Mouse (Mus musculus): Measurements from ENCODE around the gene Nin.

Gene Nin

DNA sequence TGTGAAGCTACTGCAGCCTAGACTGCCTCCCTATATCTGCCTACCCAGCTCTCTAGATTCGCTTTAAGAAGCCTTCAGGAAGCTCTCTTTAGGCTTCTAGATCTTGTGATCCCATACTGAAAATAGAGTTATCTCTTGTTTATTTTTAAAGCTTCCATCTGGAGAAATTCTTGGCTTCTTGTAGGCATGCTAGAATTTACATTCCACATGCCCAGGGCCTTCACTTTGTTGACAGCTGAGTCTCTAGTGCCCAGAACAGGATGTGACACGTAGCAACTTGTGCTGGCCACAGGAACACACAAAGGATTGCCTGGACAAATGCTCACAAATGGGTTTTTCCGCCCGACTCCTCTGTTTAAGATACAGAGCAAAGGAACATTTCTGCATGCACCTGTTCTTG is 97.6 kb downstream of the Nin start:
- no peak for DNase-seq (ENCODE audit: low spot score)

DNA sequence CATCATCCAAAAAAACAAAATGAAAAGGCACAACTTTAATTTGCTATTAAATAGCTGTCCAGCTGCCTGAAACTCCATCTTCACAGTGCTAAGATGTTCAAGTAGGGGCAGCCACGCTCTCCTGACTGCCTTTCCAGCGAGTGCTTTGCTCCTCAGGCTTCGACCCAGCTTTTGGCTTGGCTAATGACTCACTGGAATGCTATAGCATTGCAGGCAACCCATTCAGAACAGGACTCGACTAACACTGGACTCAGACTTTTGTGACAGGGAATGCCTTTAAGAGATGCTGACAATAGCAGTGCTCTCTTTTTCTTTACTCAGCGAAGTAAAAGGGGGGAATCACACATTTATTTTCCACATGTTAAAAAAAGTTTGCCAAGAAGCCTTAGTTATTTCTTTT is 101.8 kb downstream of the Nin start:
- no peak for DNase-seq (ENCODE audit: low spot score)

DNA sequence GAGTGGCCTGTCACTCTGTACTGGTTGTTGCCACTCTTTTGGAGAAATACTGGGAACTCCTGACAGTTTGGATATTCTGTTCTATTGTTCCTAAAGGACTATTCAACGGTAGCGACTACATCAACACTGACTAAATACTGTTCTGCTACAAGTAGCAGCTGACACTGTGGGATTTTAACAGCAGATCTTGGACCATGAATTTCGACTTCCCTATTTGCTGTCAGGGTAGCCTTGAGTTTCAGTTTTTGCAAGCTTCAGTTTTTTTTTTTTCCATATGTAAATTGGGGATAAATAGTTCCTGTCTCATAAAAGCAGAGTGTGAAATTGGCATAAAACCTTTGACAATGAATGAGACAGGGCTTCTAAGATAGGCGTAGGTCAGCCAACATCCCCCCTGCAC is 103.2 kb downstream of the Nin start:
- DNase-seq (ENCODE audit: low spot score): no peak

DNA sequence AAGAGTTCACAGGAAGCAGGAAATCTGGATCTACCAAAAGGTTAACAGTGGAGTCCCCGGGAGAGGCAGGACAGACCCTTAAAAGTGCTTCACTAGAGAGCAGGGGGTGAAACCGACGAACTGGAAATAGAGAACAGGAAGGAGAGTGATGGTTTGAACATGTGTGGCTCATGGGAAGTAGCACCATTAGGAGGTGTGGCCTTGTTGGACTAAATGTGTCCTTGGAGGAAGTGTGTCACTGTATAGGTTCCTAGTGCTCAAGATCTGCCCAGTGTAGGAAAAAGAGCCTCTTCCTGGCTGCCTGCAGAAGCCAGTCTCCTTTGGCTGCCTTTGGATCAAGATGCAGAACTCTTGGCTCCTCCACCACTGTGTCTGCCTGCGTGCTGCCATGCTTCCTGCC is 108.4 kb downstream of the Nin start:
- no peak for DNase-seq (ENCODE audit: low spot score)

DNA sequence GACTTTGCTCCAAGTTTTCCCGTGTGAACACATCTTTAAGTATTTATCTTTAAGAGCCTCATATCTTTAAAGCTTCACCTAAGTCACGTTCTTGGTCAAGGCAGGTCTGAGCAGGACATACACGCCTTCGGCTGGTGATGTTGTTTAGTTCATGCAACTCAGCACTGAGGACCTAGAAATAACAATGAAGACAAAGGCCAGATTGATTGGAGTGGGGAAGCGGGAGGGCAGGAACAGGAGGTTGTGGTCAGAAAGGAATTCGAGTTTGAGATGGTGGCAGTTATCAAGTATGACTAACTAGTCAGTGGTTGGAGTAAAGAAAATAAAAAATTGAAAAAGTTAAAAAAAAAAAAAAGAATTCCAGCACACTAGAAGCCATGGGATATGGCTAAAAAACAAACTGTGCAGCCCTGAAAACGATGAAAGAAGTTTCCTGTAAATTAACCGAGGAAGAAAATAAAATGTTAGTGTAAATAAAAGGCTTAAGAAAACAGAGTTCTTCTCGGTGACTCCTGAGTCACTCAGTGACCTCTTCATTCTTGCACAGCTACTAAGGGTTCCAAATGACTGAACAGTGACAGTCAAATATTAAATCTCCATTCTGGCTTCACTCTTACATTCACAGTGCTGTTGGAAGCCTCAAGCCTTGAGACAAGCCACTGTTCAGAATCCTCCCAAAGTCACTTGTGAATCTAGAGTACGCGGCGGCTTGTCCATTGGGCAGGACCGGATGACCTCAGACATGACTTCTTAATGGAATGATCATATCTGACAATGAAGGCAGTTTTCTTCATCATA is 115.1 kb downstream of the Nin start:
- no peak for DNase-seq (ENCODE audit: low spot score)

DNA sequence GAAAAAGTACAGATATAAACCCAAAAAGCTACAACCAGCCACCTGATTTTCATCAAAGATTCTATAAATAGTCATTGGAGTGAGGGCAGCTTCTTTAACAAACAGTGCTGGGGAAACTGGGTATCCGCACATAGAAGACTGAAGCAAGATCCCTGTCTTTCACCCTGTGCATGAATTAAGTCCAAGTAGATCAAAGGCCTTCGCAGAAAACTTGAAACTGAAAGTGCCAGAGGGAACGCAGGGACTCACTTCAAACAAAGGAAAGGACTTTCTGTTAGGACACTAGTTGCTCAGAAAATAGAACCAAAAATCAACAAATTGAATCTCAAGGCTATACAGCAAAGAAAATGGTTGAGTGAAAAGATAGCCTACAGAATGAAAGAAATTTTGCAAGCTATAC is 118.1 kb downstream of the Nin start:
- DNase-seq (ENCODE audit: low spot score): no peak

GRCm38 (mm10) chr12:69986786-69987497 is 126.6 kb downstream of the Nin start, which contains the start of gene Sav1:
Gene Sav1, minus strand, starts transcription at chr12:69987002.
- DNase-seq (ENCODE audit: low spot score): peak; percentile 83

GRCm38 (mm10) chr12:69986241-69986762 is 127.2 kb downstream of the Nin start:
- DNase-seq (ENCODE audit: low spot score): peak; percentile 12

GRCm38 (mm10) chr12:69985546-69985945 is 128.0 kb downstream of the Nin start:
- DNase-seq (ENCODE audit: low spot score): no peak

GRCm38 (mm10) chr12:69982874-69983273 is 130.6 kb downstream of the Nin start:
- no peak for DNase-seq (ENCODE audit: low spot score)

- no peak for DNase-seq (ENCODE audit: low spot score)
Measured at GRCm38 (mm10) chr12:69977376-69977998, 136.0 kb downstream of the Nin start.

DNA sequence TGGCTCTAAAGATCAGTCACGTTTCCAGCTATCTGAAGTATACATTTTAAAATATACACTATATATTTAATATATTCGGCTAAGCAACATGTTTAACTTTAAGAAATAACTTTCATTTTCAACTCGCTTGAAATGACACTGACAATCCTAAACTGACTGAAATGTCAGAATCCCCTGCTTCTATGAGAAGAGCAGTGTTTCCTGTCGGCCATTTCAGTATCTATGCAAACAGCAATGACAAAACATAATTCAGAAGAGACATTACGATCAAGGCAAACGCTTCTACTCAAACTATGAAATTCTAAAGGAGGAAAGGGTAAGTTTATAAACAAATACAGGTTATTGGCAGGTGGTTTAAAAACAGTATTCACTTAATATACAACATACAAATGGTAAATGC is 136.8 kb downstream of the Nin start:
- DNase-seq (ENCODE audit: low spot score): no peak

DNA sequence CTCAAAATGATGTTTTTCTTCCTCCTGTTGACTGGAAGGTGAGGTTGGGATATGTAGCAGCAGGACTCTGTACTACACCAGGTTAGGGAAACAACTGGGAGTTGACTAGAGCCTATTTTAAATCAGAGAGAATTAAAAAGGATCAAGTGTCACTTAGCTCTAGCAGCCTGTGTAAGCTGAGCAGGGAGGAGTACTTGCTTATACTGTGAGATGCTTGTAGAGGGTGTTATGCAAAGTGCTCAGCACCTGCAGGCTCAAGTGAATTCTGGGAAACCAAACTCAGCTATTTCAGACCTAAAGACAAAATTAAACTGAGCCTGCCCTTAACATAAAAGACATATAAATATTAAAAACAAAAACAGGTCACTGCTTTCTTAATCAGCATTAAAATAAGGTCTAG is 139.9 kb downstream of the Nin start:
- DNase-seq (ENCODE audit: low spot score): no peak

DNA sequence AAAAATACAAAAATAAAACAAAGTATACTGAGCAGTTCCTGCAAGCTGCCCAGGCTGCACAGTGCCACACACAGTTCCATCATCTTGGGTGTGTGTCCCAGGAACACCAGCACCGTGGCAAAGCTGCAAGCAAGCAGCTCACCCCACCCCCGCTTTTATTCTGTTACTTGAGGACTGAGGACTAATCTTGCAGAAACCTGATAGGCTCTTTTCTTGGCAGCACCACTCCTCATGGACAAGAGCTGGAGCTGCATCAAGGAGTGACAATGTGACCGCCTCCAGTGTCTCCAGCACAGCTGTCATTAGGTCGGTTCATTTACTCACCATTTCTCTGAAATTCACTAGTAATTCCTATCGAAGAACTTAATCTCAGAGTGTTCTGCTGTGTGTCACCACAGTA is 145.4 kb downstream of the Nin start:
- DNase-seq (ENCODE audit: low spot score): no peak

DNA sequence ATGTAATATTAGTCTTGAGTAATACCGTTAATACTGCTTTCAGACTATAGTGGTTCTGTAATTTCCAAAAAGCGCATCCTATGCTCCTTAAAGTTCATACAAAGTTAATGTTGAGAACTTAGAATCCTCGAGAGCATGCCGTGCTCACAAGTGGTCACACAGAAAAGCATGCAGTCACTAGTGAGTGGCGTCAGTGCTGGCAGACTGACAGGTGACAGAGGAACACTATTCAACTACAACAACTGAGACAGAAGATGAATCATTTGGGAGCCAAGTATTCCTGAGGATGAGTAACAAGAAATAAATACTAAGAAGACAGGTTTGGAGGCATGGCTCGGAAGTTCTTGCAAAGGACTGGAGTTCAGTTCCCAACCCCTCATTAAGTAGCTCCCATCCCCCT is 146.4 kb downstream of the Nin start:
- no peak for DNase-seq (ENCODE audit: low spot score)

- no peak for DNase-seq (ENCODE audit: low spot score)
Measured at GRCm38 (mm10) chr12:69966071-69966470, 147.4 kb downstream of the Nin start.

DNA sequence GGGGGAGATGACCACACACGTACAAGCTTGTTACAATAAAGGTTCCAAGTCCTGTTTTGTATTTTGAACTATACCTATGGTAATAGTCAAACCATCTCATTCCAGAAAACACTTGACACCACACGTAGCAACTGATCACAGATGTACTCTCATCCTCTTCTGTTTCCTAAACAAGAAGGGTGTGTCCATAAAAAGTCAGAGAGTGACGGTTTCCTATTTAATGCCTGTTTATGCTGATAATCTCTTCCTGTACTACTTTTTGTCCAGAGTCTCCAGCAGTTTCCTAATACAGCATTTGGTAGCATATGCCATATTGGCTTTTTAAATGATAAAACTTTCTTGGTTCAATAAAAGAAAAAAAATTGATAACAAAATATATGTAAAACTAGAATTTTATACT is 147.9 kb downstream of the Nin start:
- no peak for DNase-seq (ENCODE audit: low spot score)

DNA sequence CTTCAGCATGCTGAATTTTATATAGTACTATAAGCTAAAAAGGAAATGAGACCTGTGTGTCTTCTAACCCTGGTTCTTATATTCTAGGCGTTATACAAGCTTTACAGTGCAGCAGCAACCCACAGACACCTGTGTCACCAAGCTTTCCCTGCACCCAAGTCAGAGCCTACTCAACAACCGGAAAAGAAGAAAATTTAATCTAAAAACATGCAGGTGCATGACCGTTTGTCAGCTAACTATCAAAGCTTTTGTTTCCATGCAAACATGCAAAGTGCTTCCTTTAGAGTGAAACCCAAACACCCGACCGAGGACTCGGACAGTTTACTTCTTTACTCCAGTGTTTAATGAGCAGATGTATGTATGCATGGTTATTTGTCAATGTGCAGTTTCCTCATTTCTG is 150.4 kb downstream of the Nin start:
- DNase-seq (ENCODE audit: low spot score): no peak

GRCm38 (mm10) chr12:69962468-69962867 is 151.0 kb downstream of the Nin start:
- peak; percentile 29 for DNase-seq (ENCODE audit: low spot score)

All from urinary bladder, postnatal 25 days (tissue).